Mouse (Mus musculus): ENCODE measurements around the gene Cyp2c29. TPM values are rescaled to one million over a fixed set of nuclear protein-coding genes. Genes with fewer than 3 reads are reported as not detected.
"Not testable (repeated sequence)": the region's sequence is repeated elsewhere in the genome, so short reads cannot be mapped to it uniquely, and the experiment has no call there.

Gene Cyp2c29
- polyA plus RNA-seq (2014; fragmentation: Nextera tagmentation; extraction: Ambion mirVana), result not detected in 2 replicates

GRCm38 (mm10) chr19:39269105-39269504 is at the start of gene Cyp2c29:
Cyp2c29 (plus strand) TSS chr19:39269405.
- WGBS, result no CpG with 5 or more reads among the region's 1 CpGs
- not testable (repeated sequence) for ATAC-seq (ENCODE audit: low read depth); H3K36me3 ChIP-seq (ENCODE audit: control insufficient read depth, insufficient read depth, low read length); DNase-seq (ENCODE audit: low spot score); H3K27me3 ChIP-seq (replicated peaks; ENCODE audit: control insufficient read depth, insufficient read depth, low read length); H3K4me1 ChIP-seq (ENCODE audit: control insufficient read depth, insufficient read depth, low read length); H3K4me2 ChIP-seq (ENCODE audit: low read depth, low read length); H3K4me3 ChIP-seq (ENCODE audit: low read depth, low read length); H3K9me3 ChIP-seq (ENCODE audit: control insufficient read depth, low read length); H3K27ac ChIP-seq (replicated peaks; ENCODE audit: low read depth, low read length); H3K9ac ChIP-seq (ENCODE audit: low read depth, low read length)

- WGBS, result 55% methylated on average over 2 of the region's 2 CpGs
- H3K27me3 ChIP-seq (replicated peaks; ENCODE audit: control insufficient read depth, insufficient read depth, low read length); H3K9me3 ChIP-seq (ENCODE audit: control insufficient read depth, low read length); H3K4me1 ChIP-seq (ENCODE audit: control insufficient read depth, insufficient read depth, low read length); H3K4me2 ChIP-seq (ENCODE audit: low read depth, low read length); DNase-seq (ENCODE audit: low spot score); H3K9ac ChIP-seq (ENCODE audit: low read depth, low read length); ATAC-seq (ENCODE audit: low read depth); H3K27ac ChIP-seq (replicated peaks; ENCODE audit: low read depth, low read length); H3K36me3 ChIP-seq (ENCODE audit: control insufficient read depth, insufficient read depth, low read length); H3K4me3 ChIP-seq (ENCODE audit: low read depth, low read length): not testable (repeated sequence)
Observed at GRCm38 (mm10) chr19:39267036-39267435, 2.2 kb upstream of the Cyp2c29 start.

GRCm38 (mm10) chr19:39282801-39283200 is 13.6 kb downstream of the Cyp2c29 start:
- no peak overlapping the region for H3K4me2 ChIP-seq (ENCODE audit: low read depth, low read length)
- ATAC-seq (ENCODE audit: low read depth), result no peak
- no peak for DNase-seq (ENCODE audit: low spot score)
- H3K9me3 ChIP-seq (ENCODE audit: control insufficient read depth, low read length), result no peaks in the 10 kb centered on the region
- no peaks in the 10 kb centered on the region for H3K4me1 ChIP-seq (ENCODE audit: control insufficient read depth, insufficient read depth, low read length)
- H3K36me3 ChIP-seq (ENCODE audit: control insufficient read depth, insufficient read depth, low read length), result no peaks in the 10 kb centered on the region
- H3K9ac ChIP-seq (ENCODE audit: low read depth, low read length), result no peak overlapping the region
- H3K4me3 ChIP-seq (ENCODE audit: low read depth, low read length), result no peak overlapping the region
- no peak overlapping the region for H3K27ac ChIP-seq (replicated peaks; ENCODE audit: low read depth, low read length)
- H3K27me3 ChIP-seq (replicated peaks; ENCODE audit: control insufficient read depth, insufficient read depth, low read length), result no peaks in the 10 kb centered on the region

GRCm38 (mm10) chr19:39285637-39286036 is 16.4 kb downstream of the Cyp2c29 start:
- H3K4me3 ChIP-seq (ENCODE audit: low read depth, low read length), result no peak overlapping the region
- no peak for DNase-seq (ENCODE audit: low spot score)
- no peak overlapping the region for H3K27ac ChIP-seq (replicated peaks; ENCODE audit: low read depth, low read length)
- H3K4me2 ChIP-seq (ENCODE audit: low read depth, low read length), result no peak overlapping the region
- no peaks in the 10 kb centered on the region for H3K36me3 ChIP-seq (ENCODE audit: control insufficient read depth, insufficient read depth, low read length)
- no peak overlapping the region for H3K9ac ChIP-seq (ENCODE audit: low read depth, low read length)
- ATAC-seq (ENCODE audit: low read depth), result no peak
- H3K9me3 ChIP-seq (ENCODE audit: control insufficient read depth, low read length), result no peaks in the 10 kb centered on the region
- no peaks in the 10 kb centered on the region for H3K27me3 ChIP-seq (replicated peaks; ENCODE audit: control insufficient read depth, insufficient read depth, low read length)
- H3K4me1 ChIP-seq (ENCODE audit: control insufficient read depth, insufficient read depth, low read length), result no peaks in the 10 kb centered on the region

GRCm38 (mm10) chr19:39286825-39287224 is 17.6 kb downstream of the Cyp2c29 start:
- Histone ChIP-seq H3K36me3 (ENCODE audit: control insufficient read depth, insufficient read depth, low read length) (no peaks in the 10 kb centered on the region), H3K4me3 (ENCODE audit: low read depth, low read length) (no peak overlapping the region), H3K9me3 (ENCODE audit: control insufficient read depth, low read length) (no peaks in the 10 kb centered on the region), H3K4me2 (ENCODE audit: low read depth, low read length) (no peak overlapping the region), H3K4me1 (ENCODE audit: control insufficient read depth, insufficient read depth, low read length) (no peaks in the 10 kb centered on the region), H3K9ac (ENCODE audit: low read depth, low read length) (no peak overlapping the region), H3K27ac (replicated peaks; ENCODE audit: low read depth, low read length) (no peak overlapping the region), H3K27me3 (replicated peaks; ENCODE audit: control insufficient read depth, insufficient read depth, low read length) (no peaks in the 10 kb centered on the region)
- WGBS, result 76% methylated on average over 4 of the region's 4 CpGs
- ATAC-seq (ENCODE audit: low read depth), result no peak
- DNase-seq (ENCODE audit: low spot score), result no peak

GRCm38 (mm10) chr19:39288978-39289377 is 19.8 kb downstream of the Cyp2c29 start:
- Histone ChIP-seq H3K9ac (ENCODE audit: low read depth, low read length) (no peak overlapping the region), H3K4me3 (ENCODE audit: low read depth, low read length) (no peak overlapping the region), H3K36me3 (ENCODE audit: control insufficient read depth, insufficient read depth, low read length) (no peaks in the 10 kb centered on the region), H3K27me3 (replicated peaks; ENCODE audit: control insufficient read depth, insufficient read depth, low read length) (no peaks in the 10 kb centered on the region), H3K4me1 (ENCODE audit: control insufficient read depth, insufficient read depth, low read length) (no peaks in the 10 kb centered on the region), H3K9me3 (ENCODE audit: control insufficient read depth, low read length) (no peaks in the 10 kb centered on the region), H3K4me2 (ENCODE audit: low read depth, low read length) (no peak overlapping the region), H3K27ac (replicated peaks; ENCODE audit: low read depth, low read length) (no peak overlapping the region)
- DNase-seq (ENCODE audit: low spot score) (no peak), ATAC-seq (ENCODE audit: low read depth) (no peak)
- WGBS, result 75% methylated on average over 3 of the region's 3 CpGs

Other genes with a start within 250 kb of the Cyp2c29 start
- not detected in 2 replicates for gene Cyp2c65, start 208.4 kb upstream of the Cyp2c29 start, polyA plus RNA-seq (2014; fragmentation: Nextera tagmentation; extraction: Ambion mirVana)
- not detected in 2 replicates for gene Cyp2c66, start 155.5 kb upstream of the Cyp2c29 start, polyA plus RNA-seq (2014; fragmentation: Nextera tagmentation; extraction: Ambion mirVana)
- not detected in 2 replicates for gene Cyp2c38, start 193.7 kb downstream of the Cyp2c29 start, polyA plus RNA-seq (2014; fragmentation: Nextera tagmentation; extraction: Ambion mirVana)
- gene Cyp2c39, start 241.5 kb downstream of the Cyp2c29 start, polyA plus RNA-seq (2014; fragmentation: Nextera tagmentation; extraction: Ambion mirVana), result not detected in 2 replicates